Mouse (Mus musculus) heart, adult 11 months (tissue): Measurements from ENCODE around the gene Nlrp4b.
"Not testable (repeated sequence)": the region's sequence is repeated elsewhere in the genome, so short reads cannot be mapped to it uniquely, and the experiment has no call there.

ENCODE experiments used
- DNase-seq: peaks from one replicate; pipeline ENCODE4 v3.0.0; 2022

Gene Nlrp4b

GRCm38 (mm10) chr7:10687489-10687888, at the start of gene Nlrp4b:
TSS of gene Nlrp4b (plus strand) at chr7:10687789.
- no peak for DNase-seq

GRCm38 (mm10) chr7:10754264-10754663, 66.7 kb downstream of the Nlrp4b start, which contains the start of gene Vmn1r71:
TSS of gene Vmn1r71 (minus strand) at chr7:10754364.
- no peak for DNase-seq

- DNase-seq, result not testable (repeated sequence)
Observed at GRCm38 (mm10) chr7:10757551-10757950, 70.0 kb downstream of the Nlrp4b start.
